8 mouse cellular contexts compared by ENCODE assay signal in the genomic region with DNA sequence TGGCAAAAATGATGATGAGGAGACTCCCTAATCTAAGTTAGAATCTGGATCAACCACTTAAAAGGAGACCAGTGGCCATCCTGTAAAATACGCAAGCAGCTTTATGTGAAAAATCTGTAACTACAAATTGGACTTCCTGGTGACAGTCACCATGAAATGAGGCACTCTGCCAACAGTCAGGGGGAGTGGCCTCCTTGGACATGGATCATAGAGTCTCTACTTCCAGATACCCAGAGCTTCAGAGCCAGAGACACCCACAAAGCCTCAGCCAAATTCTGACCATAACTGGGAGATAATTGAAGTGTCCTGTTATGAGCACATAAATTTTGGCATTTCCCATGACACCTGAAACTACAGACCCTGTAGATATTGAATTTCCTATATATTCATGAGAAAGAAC.
DNase-seq lines count a peak whose midpoint lies in the region.

No protein-coding gene starts in this region.

- DNase-seq in adrenal gland, adult (ENCODE audit: inconsistent age in 2 of 2, low spot score in 1 of 2), result peak; percentile 60 to 82
- no peak for DNase-seq in adrenal gland, adult 8-10 months
- DNase-seq in lung, adult 18-20 months, result peak; percentile 21 to 26
- no peak for DNase-seq in lung, postnatal 25 days (ENCODE audit: low spot score)
- peak; percentile 75 to 79 for DNase-seq in kidney, postnatal 25 days
- no peak for DNase-seq in retina, postnatal 1 day
- DNase-seq in gastrocnemius, postnatal 14 days, result no peak
- DNase-seq in embryo, embryonic 11 days, result no peak

- intact Hi-C loops in gastrocnemius, postnatal 14 days (cut with DNase I; ENCODE audit: low total_unique reads), result no loop called here

Comparison
In these comparisons a context has a peak if more than half of its experiments do, and no peak if none do; other contexts are left out.
1. DNase-seq: peak in adrenal gland, adult (2 of 2), lung, adult 18-20 months (2 of 2) and kidney, postnatal 25 days (2 of 2); none in adrenal gland, adult 8-10 months (single experiment), lung, postnatal 25 days (single experiment), retina, postnatal 1 day (single experiment), gastrocnemius, postnatal 14 days (single experiment) and embryo, embryonic 11 days (single experiment).